In the genomic region with DNA sequence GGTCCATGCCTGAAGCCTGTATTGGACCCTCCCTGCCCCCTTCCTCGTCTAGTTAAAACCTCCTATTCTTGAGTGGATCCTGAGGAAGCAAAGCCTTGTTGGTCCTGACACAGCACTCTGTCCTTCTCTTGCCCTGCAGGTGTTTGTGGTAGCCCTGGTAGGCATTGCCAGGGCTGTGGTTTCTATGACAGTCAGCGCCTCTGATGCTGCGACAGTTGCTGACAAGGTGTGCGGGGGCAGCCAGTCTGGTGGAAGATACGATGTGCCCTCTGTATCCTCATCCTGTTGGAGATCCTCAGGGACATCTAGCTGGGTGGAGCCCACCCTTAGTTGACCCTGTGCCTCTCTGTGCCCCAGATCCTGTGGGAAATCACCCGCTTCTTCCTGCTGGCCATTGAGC, we compare ENCODE assay signal across 23 mouse cellular contexts. TPM values are rescaled to one million over a fixed set of nuclear protein-coding genes. Genes with fewer than 3 reads are reported as not detected.
A peak's percentile ranks its signal among the peaks of the same experiment; 100 is the strongest.
DNase-seq lines count a peak whose midpoint lies in the region; TF ChIP-seq lines count a peak whose summit lies in the region.
"Had no signal": no experiment of that assay in that cellular context is flagged by ENCODE, and none has a peak within 500 bp of the region (broad histone marks: within the 10 kb centered on the region; RNA-seq: fewer than 3 reads in every experiment).

No protein-coding gene starts in this region.

- peak; percentile 51 for DNase-seq in thymus, postnatal 0 days (ENCODE audit: low spot score)
- DNase-seq in thymus, adult 2 months = no peak
- peak; percentile 12 for DNase-seq in naive thymus-derived CD4-positive, alpha-beta T cell, adult 2 months (ENCODE audit: low read depth)
- DNase-seq in thymus, postnatal 36 days = peak; percentile 22 to 51
- no peak for DNase-seq in frontal cortex, postnatal 25 days (ENCODE audit: low spot score in 2 of 2)
- no peak for DNase-seq in left cerebral cortex, adult 2 months (ENCODE audit: extremely low spot score in 1 of 2, low spot score in 2 of 2)
- DNase-seq: adrenal gland, adult 8-10 months; adrenal gland, postnatal 25 days; cerebellum, adult 11-12 months; cerebellum, adult 9-10 months; cerebellum, postnatal 14 days; forebrain, postnatal 0 days; gastrocnemius, postnatal 25 days; heart, adult 18-20 months; heart, postnatal 10 days; heart, postnatal 36 days had no signal

- no peak overlapping the region for H3K27ac ChIP-seq in thymus, adult 2 months (ENCODE audit: control insufficient read depth, insufficient read depth, low read length)
- H3K27ac ChIP-seq in left cerebral cortex, adult 2 months = no peak overlapping the region
- H3K27ac ChIP-seq: embryonic facial prominence, embryonic 12.5 days; embryonic facial prominence, embryonic 15.5 days; heart, embryonic 15.5 days; hindbrain, embryonic 10.5 days; hindbrain, embryonic 13.5 days had no signal

- no peak for TF ChIP-seq POLR2A in thymus, adult 2 months (IDR thresholded peaks at IDR 0.05; ENCODE audit: control insufficient read depth, extremely low read depth, insufficient read depth, low read length, poor library complexity)

- no peaks in the 10 kb centered on the region for H3K27me3 ChIP-seq in thymus, adult 2 months (ENCODE audit: control insufficient read depth, insufficient read depth, low read length)
- H3K27me3 ChIP-seq: embryonic facial prominence, embryonic 12.5 days; embryonic facial prominence, embryonic 15.5 days; heart, embryonic 12.5 days; heart, embryonic 15.5 days; hindbrain, embryonic 13.5 days had no signal

- no peak for TF ChIP-seq CTCF in thymus, adult 2 months (IDR thresholded peaks at IDR 0.05; ENCODE audit: borderline replicate concordance, control insufficient read depth, extremely low read depth, insufficient read depth, low read length, poor library complexity)
- TF ChIP-seq CTCF in left cerebral cortex, adult 2 months (IDR thresholded peaks at IDR 0.05) = no peak

- intact Hi-C loops in left cerebral cortex, adult 2 months (cut with DNase I) = no loop called here

- no peak overlapping the region for H3K4me3 ChIP-seq in thymus, adult 2 months (ENCODE audit: control insufficient read depth, insufficient read depth, low read length)
- H3K4me3 ChIP-seq in left cerebral cortex, adult 2 months = no peak overlapping the region
- H3K4me3 ChIP-seq: embryonic facial prominence, embryonic 12.5 days; embryonic facial prominence, embryonic 15.5 days; heart, embryonic 12.5 days; heart, embryonic 15.5 days; hindbrain, embryonic 10.5 days; hindbrain, embryonic 13.5 days had no signal

- peaks cover 23% of the 10 kb centered on the region for H3K4me1 ChIP-seq in thymus, adult 2 months (replicated peaks; ENCODE audit: control insufficient read depth, insufficient read depth, low read length)

- no peaks in the 10 kb centered on the region for H3K36me3 ChIP-seq in thymus, adult 2 months (ENCODE audit: control insufficient read depth, insufficient read depth, low read length)

- 19% methylated on average over 6 of the region's 6 CpGs for WGBS in thymus, adult 2 months

RNA-seq across cellular contexts. Expression of a gene that starts 7.1 kb away (rescaled TPM):
- 77.0 and 78.8 TPM in 2 replicates for polyA plus RNA-seq in thymus, postnatal 0 days (2015; fragmentation: Nextera tagmentation; extraction: Ambion mirVana)
- 300 and 366 TPM in 2 replicates for polyA plus RNA-seq in thymus, adult 2 months (2012; rRNA removed)
- total RNA-seq in left cerebral cortex, adult 2 months (2021) = 10 to 100 TPM; 50.8 to 53.6 TPM

RNA-seq across cellular contexts. Expression of a gene that starts 10.6 kb away (rescaled TPM):
- 138 and 161 TPM in 2 replicates for polyA plus RNA-seq in thymus, postnatal 0 days (2015; fragmentation: Nextera tagmentation; extraction: Ambion mirVana)
- polyA plus RNA-seq in thymus, adult 2 months (2012; rRNA removed) = 169 and 232 TPM in 2 replicates
- 1 to 10 TPM; 2.1 to 4.5 TPM for total RNA-seq in left cerebral cortex, adult 2 months (2021)

RNA-seq across cellular contexts. Expression of a gene that starts 34.3 kb away (rescaled TPM):
- 14.1 and 16.9 TPM in 2 replicates for polyA plus RNA-seq in thymus, postnatal 0 days (2015; fragmentation: Nextera tagmentation; extraction: Ambion mirVana)
- polyA plus RNA-seq in thymus, adult 2 months (2012; rRNA removed) = 95.8 and 100.0 TPM in 2 replicates
- 100 to 1,000 TPM; 196 to 201 TPM for total RNA-seq in left cerebral cortex, adult 2 months (2021)
- polyA plus RNA-seq: activated CD4-positive, CD25-positive, alpha-beta regulatory T cell, adult 4 months had no signal

Comparison
In these comparisons a context has a peak if more than half of its experiments do, and no peak if none do; other contexts are left out.
1. DNase-seq: peak in thymus, postnatal 0 days (single experiment), naive thymus-derived CD4-positive, alpha-beta T cell, adult 2 months (single experiment) and thymus, postnatal 36 days (2 of 2); none in thymus, adult 2 months (single experiment), frontal cortex, postnatal 25 days (0 of 2) and left cerebral cortex, adult 2 months (0 of 2).